Mouse (Mus musculus): ENCODE data around the gene Lepr.
A peak's percentile ranks its signal among the peaks of the same experiment; 100 is the strongest.
"Not testable (repeated sequence)": the region's sequence is repeated elsewhere in the genome, so short reads cannot be mapped to it uniquely, and the experiment has no call there.

The Lepr gene

DNA sequence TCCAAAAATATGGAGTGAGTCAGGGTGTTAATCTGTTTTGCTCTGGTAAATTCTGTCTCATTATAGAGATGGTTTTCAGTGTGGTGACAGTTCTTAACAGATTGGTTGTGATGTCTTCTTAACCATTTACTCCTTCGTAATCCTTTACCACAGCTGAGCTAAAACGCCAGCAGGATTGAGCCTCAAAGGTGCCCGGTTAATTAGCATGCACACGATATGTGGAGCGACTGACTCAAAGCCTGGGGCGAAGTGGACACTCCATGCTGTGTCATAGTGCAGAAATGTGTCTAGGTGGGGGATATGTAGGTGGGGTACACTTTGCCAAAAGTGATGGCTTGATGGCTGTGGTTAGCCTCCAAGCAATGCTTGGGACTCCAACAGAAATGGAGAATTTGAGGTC, 1.4 kb upstream of the Lepr start:
- no peak for DNase-seq (ENCODE audit: low spot score)

DNA sequence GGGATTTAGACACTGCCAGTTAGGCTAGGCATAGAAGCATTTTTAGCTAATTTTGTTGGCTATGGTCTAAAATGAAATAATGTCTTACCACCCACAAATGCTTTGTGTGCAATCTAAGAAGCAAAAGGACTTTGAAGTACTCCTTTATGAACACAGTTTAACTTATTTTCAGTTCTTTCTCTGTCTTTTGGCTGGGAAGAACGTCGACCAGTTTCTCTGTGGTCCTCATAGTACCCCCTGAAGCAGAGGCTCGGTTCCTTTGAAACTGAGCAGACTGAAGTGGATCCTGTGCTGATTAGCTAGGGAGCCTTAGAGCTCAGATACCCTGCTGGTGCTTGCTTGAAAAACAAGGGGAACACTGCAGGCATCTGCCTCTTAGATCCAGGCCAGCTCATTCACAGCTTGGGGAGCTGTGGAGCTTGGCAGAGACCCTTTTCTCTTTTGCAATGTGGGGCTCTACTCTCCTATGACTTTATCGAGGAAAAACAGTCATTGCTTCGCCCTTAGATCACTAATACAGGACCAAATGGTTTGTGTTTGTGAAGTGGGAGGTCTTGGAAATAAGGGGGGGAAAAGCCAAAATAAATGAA, 1.9 kb downstream of the Lepr start:
- peak; percentile 9 for DNase-seq (ENCODE audit: low spot score)

DNA sequence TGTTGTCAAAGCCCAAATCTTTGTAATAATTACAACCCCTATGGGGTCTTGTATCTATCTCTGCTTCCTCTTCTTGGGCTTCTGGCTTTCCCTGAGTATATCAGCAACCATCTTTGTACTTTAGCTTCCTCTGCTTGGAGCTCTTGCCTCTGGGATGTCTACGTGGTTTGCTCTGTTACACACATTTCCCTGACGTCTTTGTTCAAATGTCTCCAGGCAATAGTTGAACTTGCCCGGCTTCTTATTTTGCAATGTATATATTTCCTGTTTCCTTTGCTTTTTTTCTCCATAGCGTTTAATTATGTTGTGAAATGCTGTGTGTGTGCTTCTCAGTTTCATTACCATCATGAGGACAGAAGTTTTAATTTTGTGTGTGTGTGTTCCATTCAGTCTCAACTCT, 4.5 kb downstream of the Lepr start:
- DNase-seq (ENCODE audit: low spot score): no peak

DNA sequence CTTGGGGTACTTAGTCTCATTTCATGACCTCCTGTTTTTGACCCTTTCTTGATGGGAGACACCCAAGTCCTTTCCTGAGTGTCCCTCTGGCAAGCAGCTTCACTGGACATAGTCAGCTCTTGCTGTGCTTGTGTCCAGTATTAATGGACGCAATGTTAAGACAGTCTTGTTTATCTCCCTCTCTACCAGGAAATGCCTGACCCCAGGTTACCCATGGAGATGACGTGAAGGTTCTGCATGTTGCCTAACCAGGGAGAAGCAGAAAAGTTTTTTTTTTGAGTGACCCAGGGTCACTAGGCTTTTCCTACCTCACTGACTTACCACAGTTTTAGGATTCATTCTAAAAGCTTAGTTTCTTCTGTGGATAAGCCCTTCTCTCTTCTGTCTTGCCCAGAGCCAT, 24.8 kb downstream of the Lepr start:
- no peak for DNase-seq (ENCODE audit: low spot score)

DNA sequence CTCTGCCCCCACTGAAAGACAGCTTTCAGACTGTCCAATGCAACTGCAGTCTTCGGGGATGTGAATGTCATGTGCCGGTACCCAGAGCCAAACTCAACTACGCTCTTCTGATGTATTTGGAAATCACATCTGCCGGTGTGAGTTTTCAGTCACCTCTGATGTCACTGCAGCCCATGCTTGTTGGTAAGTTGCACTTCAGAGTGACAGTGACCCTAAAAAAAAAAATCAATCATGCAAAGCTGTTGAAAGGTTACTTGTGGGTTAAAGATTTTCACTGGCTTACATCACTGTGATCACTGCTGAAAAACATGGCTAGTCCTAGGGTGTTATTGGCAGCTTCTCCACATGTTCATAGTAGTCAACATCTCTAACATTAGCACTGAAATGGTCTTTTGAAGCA, 28.3 kb downstream of the Lepr start:
- DNase-seq (ENCODE audit: low spot score): no peak

DNA sequence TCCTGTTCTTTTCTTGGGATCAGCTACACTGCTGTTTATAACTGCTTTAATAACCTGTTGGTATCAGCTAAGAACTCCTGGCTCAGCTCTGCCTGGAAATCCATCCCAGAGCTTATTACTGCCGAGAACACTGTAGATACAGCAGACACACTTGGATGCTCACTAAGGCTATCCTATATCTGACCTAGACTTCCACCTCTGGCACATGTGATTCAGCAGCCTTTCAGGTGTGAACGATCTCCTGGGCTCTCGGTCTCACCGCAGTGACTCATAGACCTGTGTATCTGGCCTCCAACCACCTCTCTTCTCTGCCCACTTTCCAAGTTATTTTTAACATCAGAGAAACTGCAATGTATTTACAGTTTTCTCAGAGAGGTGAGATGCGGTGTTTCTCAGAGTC, 43.3 kb downstream of the Lepr start:
- no peak for DNase-seq (ENCODE audit: low spot score)

DNA sequence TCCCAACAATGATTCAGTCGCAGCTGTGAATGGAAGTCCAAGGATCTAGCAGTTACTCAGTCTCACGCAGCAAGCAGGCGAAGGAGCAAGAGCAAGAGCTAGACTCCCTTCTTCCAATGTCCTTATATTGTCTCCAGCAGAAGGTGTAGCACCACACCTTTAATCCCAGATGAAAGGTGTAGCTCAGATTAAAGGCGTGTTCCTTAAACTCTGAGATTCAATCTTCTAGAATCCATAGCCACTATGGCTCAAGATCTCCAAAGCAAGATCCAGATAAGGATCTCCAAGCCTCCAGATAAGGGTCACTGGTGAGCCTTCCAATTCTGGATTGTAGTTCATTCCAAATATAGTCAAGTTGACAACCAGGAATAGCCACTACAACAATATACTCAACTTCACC, 126.7 kb downstream of the Lepr start, which contains the start of gene B020004J07Rik:
Gene B020004J07Rik, minus strand, starts transcription at position 101 of the 400 bp plus-strand sequence.
- DNase-seq (ENCODE audit: low spot score): not testable (repeated sequence)

DNA sequence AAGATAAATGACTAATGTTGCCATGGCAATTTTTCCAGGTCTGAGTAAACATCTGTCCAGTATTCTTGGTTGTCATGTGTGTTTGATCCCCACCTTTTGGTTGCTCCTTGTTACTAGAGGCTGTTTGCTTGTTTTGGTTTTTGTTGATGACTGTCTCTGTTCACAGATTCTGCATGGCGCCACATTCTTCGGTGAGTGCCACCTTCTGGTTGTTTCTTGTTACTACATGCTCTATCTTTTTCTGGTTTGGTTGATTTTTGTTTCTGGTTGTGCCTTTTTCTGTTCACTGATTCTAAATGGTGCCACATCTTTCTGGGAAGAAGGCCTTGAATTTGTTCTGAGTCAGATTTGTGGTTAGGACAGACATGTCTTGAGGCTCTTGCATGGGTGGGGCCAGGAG, 133.7 kb downstream of the Lepr start:
- no peak for DNase-seq (ENCODE audit: low spot score)

DNA sequence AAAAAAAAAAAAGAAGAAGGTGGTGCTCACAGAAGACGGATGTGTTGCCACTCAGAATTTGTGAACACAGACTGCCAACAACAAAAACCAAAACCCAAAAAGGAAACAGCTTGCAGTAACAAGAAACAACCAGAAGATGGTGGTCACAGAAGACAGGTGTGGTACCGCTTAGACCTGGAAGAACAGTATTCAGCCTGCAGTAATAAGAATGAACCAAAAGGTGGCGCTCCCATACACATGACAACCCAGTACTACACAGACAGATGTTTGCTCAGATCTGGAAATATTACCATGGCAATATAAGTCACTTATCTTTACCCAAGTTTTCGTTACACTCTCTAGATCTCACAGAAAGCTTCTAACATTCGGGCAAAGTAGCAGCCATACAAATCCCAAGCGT, 143.7 kb downstream of the Lepr start:
- no peak for DNase-seq (ENCODE audit: low spot score)

DNA sequence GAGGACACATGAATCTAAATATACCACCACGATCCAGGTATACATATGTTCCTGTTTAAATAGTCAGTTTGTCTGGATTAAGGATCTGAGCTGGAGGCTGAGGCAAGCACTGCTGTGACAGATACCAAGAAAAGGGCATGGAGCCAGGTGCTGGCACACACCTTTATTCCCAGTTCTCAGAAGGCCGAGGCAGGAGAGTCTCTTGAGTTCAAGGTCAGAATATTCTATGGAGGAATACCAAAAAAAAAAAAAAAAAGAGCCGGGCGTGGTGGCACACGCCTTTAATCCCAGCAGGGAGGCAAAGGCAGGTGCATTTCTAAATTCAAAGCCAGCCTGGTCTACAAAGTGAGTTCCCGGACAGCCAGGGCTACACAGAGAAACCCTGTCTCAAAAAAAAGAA, 145.1 kb downstream of the Lepr start:
- DNase-seq (ENCODE audit: low spot score): no peak

All from ovary, adult 18-20 months (tissue).